Mouse (Mus musculus): ENCODE measurements at regions not wholly inside any gene's neighbourhood (a gene's known extent, or its start where the extent isn't known, plus 50 kb on each side); places are given as distances from the start of the nearest gene placed in this dataset.

DNA sequence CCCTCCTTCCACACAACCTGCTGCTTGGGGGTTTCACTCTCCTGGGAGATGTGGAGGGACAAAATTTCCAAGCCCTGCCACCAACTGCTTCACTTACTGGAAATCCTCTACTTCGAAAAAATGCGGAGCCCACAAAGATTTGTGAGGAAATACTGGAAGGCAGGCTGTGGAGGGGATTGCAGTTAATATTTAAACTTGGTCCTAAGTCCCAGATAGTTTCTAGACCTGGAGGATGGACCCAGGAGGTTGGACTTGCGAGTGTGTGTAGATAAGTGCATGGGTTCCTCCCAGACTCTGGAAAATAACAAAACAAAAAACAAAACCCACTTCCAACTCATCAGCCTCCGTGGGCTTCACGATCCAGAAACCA is 79.0 kb downstream of the Teddm3 start:
- no peak for TF ChIP-seq CTCF (IDR thresholded peaks at IDR 0.05; ENCODE audit: low read depth)
- no peak for TF ChIP-seq EP300 (IDR thresholded peaks at IDR 0.05; ENCODE audit: low read depth)

Measured in heart, postnatal 0 days (tissue).